ENCODE assay signal across 25 mouse cellular contexts in genomic region chr5:54357501-54357900, GRCm38 (mm10).
DNase-seq lines count a peak whose midpoint lies in the region; ATAC-seq and TF ChIP-seq lines count a peak whose summit lies in the region.
"Had no signal": no experiment of that assay in that cellular context is flagged by ENCODE, and none has a peak within 500 bp of the region (broad histone marks: within the 10 kb centered on the region; RNA-seq: fewer than 3 reads in every experiment).

No protein-coding gene starts in this region.

- H3K27me3 ChIP-seq in forebrain, postnatal 0 days (ENCODE audit: insufficient read depth, low read length): no peaks in the 10 kb centered on the region
- H3K27me3 ChIP-seq in forebrain, embryonic 12.5 days: no peaks in the 10 kb centered on the region
- no peaks in the 10 kb centered on the region for H3K27me3 ChIP-seq in neural tube, embryonic 14.5 days (ENCODE audit: control insufficient read depth, insufficient read depth, low read length)
- H3K27me3 ChIP-seq: CH12.LX; embryonic facial prominence, embryonic 13.5 days; hindbrain, embryonic 12.5 days; hindbrain, embryonic 15.5 days had no signal

- H3K4me1 ChIP-seq in forebrain, postnatal 0 days (ENCODE audit: insufficient read depth): no peaks in the 10 kb centered on the region
- no peaks in the 10 kb centered on the region for H3K4me1 ChIP-seq in forebrain, embryonic 12.5 days
- H3K4me1 ChIP-seq in neural tube, embryonic 14.5 days (ENCODE audit: control insufficient read depth, insufficient read depth, low read length): no peaks in the 10 kb centered on the region
- H3K4me1 ChIP-seq: embryonic facial prominence, embryonic 10.5 days; embryonic facial prominence, embryonic 13.5 days; hindbrain, embryonic 12.5 days had no signal

- H3K27ac ChIP-seq in forebrain, postnatal 0 days (ENCODE audit: low read depth, low read length): peak overlapping the region; percentile 35; the same call in 1 of the 2 replicates
- no peak overlapping the region for H3K27ac ChIP-seq in forebrain, embryonic 12.5 days
- 0 out of 2 replicates have a peak overlapping the region, but pooled peaks have one; percentile 22 for H3K27ac ChIP-seq in neural tube, embryonic 14.5 days (ENCODE audit: low read depth, low read length)
- H3K27ac ChIP-seq: embryonic facial prominence, embryonic 10.5 days; embryonic facial prominence, embryonic 13.5 days; heart, adult 2 months; hindbrain, embryonic 12.5 days; hindbrain, embryonic 15.5 days had no signal

- H3K9ac ChIP-seq in forebrain, postnatal 0 days: no peak overlapping the region
- no peak overlapping the region for H3K9ac ChIP-seq in forebrain, embryonic 12.5 days
- H3K9ac ChIP-seq in neural tube, embryonic 14.5 days (replicated peaks; ENCODE audit: low read depth, low read length): no peak overlapping the region
- H3K9ac ChIP-seq: embryonic facial prominence, embryonic 13.5 days; hindbrain, embryonic 12.5 days; hindbrain, embryonic 15.5 days had no signal

- no peak overlapping the region for H3K4me2 ChIP-seq in forebrain, postnatal 0 days (ENCODE audit: low read depth)
- H3K4me2 ChIP-seq in forebrain, embryonic 12.5 days: no peak overlapping the region
- no peak overlapping the region for H3K4me2 ChIP-seq in neural tube, embryonic 14.5 days (ENCODE audit: low read depth, low read length)
- H3K4me2 ChIP-seq: embryonic facial prominence, embryonic 13.5 days; heart, embryonic 11.5 days; hindbrain, embryonic 12.5 days; hindbrain, embryonic 15.5 days had no signal

- H3K4me3 ChIP-seq in forebrain, postnatal 0 days (ENCODE audit: low read depth, low read length): no peak overlapping the region
- H3K4me3 ChIP-seq in forebrain, embryonic 12.5 days (replicated peaks): no peak overlapping the region
- no peak overlapping the region for H3K4me3 ChIP-seq in neural tube, embryonic 14.5 days (ENCODE audit: low read depth, low read length)
- H3K4me3 ChIP-seq: embryonic facial prominence, embryonic 10.5 days; embryonic facial prominence, embryonic 13.5 days; erythroblast, embryonic 14.5 days; heart, adult 2 months; hindbrain, embryonic 12.5 days; hindbrain, embryonic 15.5 days had no signal

- WGBS in forebrain, postnatal 0 days: 40% methylated on average over 4 of the region's 4 CpGs
- WGBS in forebrain, embryonic 12.5 days: 79% methylated on average over 4 of the region's 4 CpGs
- 33% methylated on average over 4 of the region's 4 CpGs for WGBS in neural tube, embryonic 14.5 days

- peak; percentile 67; the same call in 1 of the 2 replicates for ATAC-seq in forebrain, postnatal 0 days
- ATAC-seq in forebrain, embryonic 12.5 days (ENCODE audit: low FRiP score): no peak
- peak; percentile 61; the same call in 1 of the 2 replicates for ATAC-seq in neural tube, embryonic 14.5 days (ENCODE audit: low read depth)
- ATAC-seq: forebrain, embryonic 14.5 days; intestine, postnatal 0 days had no signal

- H3K36me3 ChIP-seq in forebrain, postnatal 0 days (ENCODE audit: insufficient read depth): no peaks in the 10 kb centered on the region
- H3K36me3 ChIP-seq in forebrain, embryonic 12.5 days (replicated peaks): no peaks in the 10 kb centered on the region
- H3K36me3 ChIP-seq in neural tube, embryonic 14.5 days (ENCODE audit: control insufficient read depth, insufficient read depth, low read length): no peaks in the 10 kb centered on the region
- H3K36me3 ChIP-seq: embryonic facial prominence, embryonic 10.5 days; embryonic facial prominence, embryonic 13.5 days; G1E; hindbrain, embryonic 12.5 days; hindbrain, embryonic 15.5 days had no signal

- TF ChIP-seq CTCF in forebrain, postnatal 0 days (IDR thresholded peaks at IDR 0.05; ENCODE audit: low read depth): no peak

- DNase-seq in forebrain, postnatal 0 days: no peak
- DNase-seq in neural tube, embryonic 10.5 days (ENCODE audit: extremely low spot score, low spot score): no peak
- DNase-seq in retina, postnatal 1 day: peak; percentile 4
- no peak for DNase-seq in urinary bladder, adult 2 months (ENCODE audit: low spot score)
- DNase-seq: adrenal gland, adult 2 months; adrenal gland, postnatal 14 days; B cell, adult 2 months; cerebellum, adult 11-12 months; cerebellum, adult 8-10 months; cerebellum, postnatal 36 days; embryo, embryonic 11 days; gastrocnemius, postnatal 25 days; heart, adult 2 months had no signal

- H3K9me3 ChIP-seq in forebrain, postnatal 0 days (ENCODE audit: low read length): no peaks in the 10 kb centered on the region
- H3K9me3 ChIP-seq in forebrain, embryonic 12.5 days: no peaks in the 10 kb centered on the region
- H3K9me3 ChIP-seq in neural tube, embryonic 14.5 days (ENCODE audit: control insufficient read depth, low read length): no peaks in the 10 kb centered on the region
- H3K9me3 ChIP-seq: embryonic facial prominence, embryonic 10.5 days; embryonic facial prominence, embryonic 13.5 days; G1E; hindbrain, embryonic 12.5 days; hindbrain, embryonic 15.5 days had no signal
